Mouse (Mus musculus): ENCODE measurements around the gene Sept8.
A peak's percentile ranks its signal among the peaks of the same experiment; 100 is the strongest.

The Sept8 gene

GRCm38 (mm10) chr11:53585510-53585909 lies 66.5 kb downstream of the Sept8 start:
- DNase-seq, result no peak

GRCm38 (mm10) chr11:53588279-53588678 lies 69.2 kb downstream of the Sept8 start:
- DNase-seq, result no peak

- DNase-seq, result peak; percentile 45
Measured at GRCm38 (mm10) chr11:53590368-53590768, 71.3 kb downstream of the Sept8 start.

GRCm38 (mm10) chr11:53591116-53591515 lies 72.1 kb downstream of the Sept8 start:
- no peak for DNase-seq

Measured in retina, postnatal 1 day (tissue).